Mouse (Mus musculus): ENCODE results near the gene Men1. TPM values are rescaled to one million over a fixed set of nuclear protein-coding genes. Genes with fewer than 3 reads are reported as not detected.
"Not testable (repeated sequence)": the region's sequence is repeated elsewhere in the genome, so short reads cannot be mapped to it uniquely, and the experiment has no call there.

The Men1 gene
- 10 to 100 TPM; 64.7 to 72.5 TPM for total RNA-seq (2021)
- long read RNA-seq, experiment 1, transcript Men1-203 (10 exons, 2,639 nt) = minor isoform, 22 of 124 reads
- long read RNA-seq, experiment 1, transcript Men1-201 (9 exons, 2,975 nt) = major isoform, 71 of 124 reads
- long read RNA-seq, experiment 1, transcript Men1-206 (10 exons, 2,652 nt) = minor isoform, 15 of 124 reads
- long read RNA-seq, experiment 1, partial matches to known transcripts = 7 of 124 reads
- long read RNA-seq, experiment 1, other reads (novel, unspliced or antisense) = 7 of 124 reads
- long read RNA-seq, experiment 2, transcript Men1-201 (9 exons, 2,975 nt) = major isoform, 46 of 80 reads
- long read RNA-seq, experiment 2, transcript Men1-203 (10 exons, 2,639 nt) = minor isoform, 21 of 80 reads
- long read RNA-seq, experiment 2, partial matches to known transcripts = 7 of 80 reads
- long read RNA-seq, experiment 2, other reads (novel, unspliced or antisense) = 3 of 80 reads

GRCm38 (mm10) chr19:6334673-6335457, at the start of gene Men1:
Gene Men1, plus strand, starts transcription at chr19:6334979.
- TF ChIP-seq CTCF (IDR thresholded peaks at IDR 0.05) = peak; percentile 55
- intact Hi-C loops (cut with DNase I) = loop anchor here (5.0 to 10.0 kb wide), 2 partner anchors 193 to 250 kb away; partner anchors contain the start of genes Arl2, Batf2, Cdca5 and Gm28374
- Histone ChIP-seq H3K27ac (peak within 1 kb of the TSS; percentile 96), H3K4me3 (peak within 1 kb of the TSS; percentile 68)
- peak; percentile 95 for DNase-seq (ENCODE audit: extremely low spot score in 1 of 2, low spot score in 2 of 2)

DNA sequence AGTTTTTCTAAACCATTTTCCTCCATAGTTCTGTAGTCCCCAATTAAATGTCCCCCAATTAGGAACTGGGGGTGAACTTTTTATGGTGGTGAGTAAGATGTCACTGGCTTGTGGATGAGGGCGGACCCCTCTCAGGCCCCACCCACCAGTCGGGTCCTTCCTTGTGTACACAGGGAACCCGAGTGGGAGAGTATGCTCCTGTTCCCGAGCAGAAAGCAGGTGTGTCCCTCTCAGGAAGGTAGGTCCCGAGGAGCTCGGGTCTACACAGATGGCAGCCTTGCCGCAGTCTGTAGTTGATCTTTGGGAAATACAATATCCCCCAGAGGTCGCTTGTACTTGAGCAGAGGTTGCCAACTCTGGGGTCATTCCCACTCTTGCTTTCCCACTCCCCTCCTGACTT, 49.6 kb upstream of the Men1 start:
- Histone ChIP-seq H3K4me3 (no peak overlapping the region), H3K27ac (no peak overlapping the region; the same call in 1 of the 2 replicates)
- no peak for TF ChIP-seq CTCF (IDR thresholded peaks at IDR 0.05)
- no peak for DNase-seq (ENCODE audit: extremely low spot score in 1 of 2, low spot score in 2 of 2)
- intact Hi-C loops (cut with DNase I) = no loop called here

DNA sequence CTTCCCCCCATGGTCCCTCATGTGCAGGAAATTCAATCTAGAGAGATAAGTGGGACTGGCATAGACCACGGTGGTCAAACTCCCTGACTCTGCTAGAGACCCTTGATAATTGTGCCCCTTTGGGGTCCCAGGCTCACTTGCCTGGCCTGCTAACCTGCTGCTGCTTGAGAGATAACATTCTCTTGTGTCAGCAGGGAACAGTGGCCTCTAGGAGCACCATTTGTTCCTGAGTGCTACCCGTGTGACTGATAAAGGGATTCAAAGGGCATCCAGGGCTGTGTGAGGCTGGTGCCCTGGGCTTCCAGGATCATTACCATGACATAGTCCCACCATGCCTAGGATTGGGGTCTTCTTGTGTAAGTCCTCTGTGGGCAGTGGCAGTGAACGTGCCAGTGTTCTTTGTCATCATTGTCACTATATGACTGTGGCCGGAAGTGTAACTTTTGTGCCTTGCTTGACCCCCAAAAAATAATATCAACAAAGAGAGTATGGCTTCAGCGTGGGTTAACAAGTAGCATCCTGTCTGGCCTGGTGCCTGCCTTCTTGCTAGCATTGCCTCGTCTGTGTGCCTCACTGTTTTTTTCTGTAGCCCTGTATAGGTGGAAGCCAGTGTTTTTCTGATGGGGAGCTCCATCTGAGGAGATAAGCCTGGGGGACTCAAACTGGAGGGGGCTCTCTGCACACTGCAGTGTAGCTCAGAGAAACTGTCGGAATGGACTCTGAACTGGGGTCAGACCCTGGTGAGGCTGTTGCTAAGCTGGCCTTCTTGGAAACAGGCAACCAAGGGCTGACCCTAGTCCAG, 48.9 kb upstream of the Men1 start:
- H3K27ac ChIP-seq = peak overlapping the region; percentile 53
- intact Hi-C loops (cut with DNase I) = no loop called here
- no peak for DNase-seq (ENCODE audit: extremely low spot score in 1 of 2, low spot score in 2 of 2)
- no peak for TF ChIP-seq CTCF (IDR thresholded peaks at IDR 0.05)
- H3K4me3 ChIP-seq = no peak overlapping the region

- intact Hi-C loops (cut with DNase I) = no loop called here
- no peak for DNase-seq (ENCODE audit: extremely low spot score in 1 of 2, low spot score in 2 of 2)
- Histone ChIP-seq H3K4me3 (no peak overlapping the region), H3K27ac (peak overlapping the region; percentile 53)
- TF ChIP-seq CTCF (IDR thresholded peaks at IDR 0.05) = no peak
These were observed 48.1 kb upstream of the Men1 start for GRCm38 (mm10) chr19:6286434-6287401.

GRCm38 (mm10) chr19:6288236-6288894, 46.4 kb upstream of the Men1 start:
- intact Hi-C loops (cut with DNase I) = no loop called here
- peak overlapping the region; percentile 13; the same call in 1 of the 2 replicates for H3K27ac ChIP-seq
- no peak overlapping the region for H3K4me3 ChIP-seq
- no peak for DNase-seq (ENCODE audit: extremely low spot score in 1 of 2, low spot score in 2 of 2)
- TF ChIP-seq CTCF (IDR thresholded peaks at IDR 0.05) = no peak; the same call in 1 of the 2 replicates

- intact Hi-C loops (cut with DNase I) = no loop called here
- TF ChIP-seq CTCF (IDR thresholded peaks at IDR 0.05) = no peak; the same call in 1 of the 2 replicates
- H3K27ac ChIP-seq = no peak overlapping the region
- no peak for DNase-seq (ENCODE audit: extremely low spot score in 1 of 2, low spot score in 2 of 2)
- H3K4me3 ChIP-seq = no peak overlapping the region
These were observed 45.0 kb upstream of the Men1 start for GRCm38 (mm10) chr19:6289696-6290238.

DNA sequence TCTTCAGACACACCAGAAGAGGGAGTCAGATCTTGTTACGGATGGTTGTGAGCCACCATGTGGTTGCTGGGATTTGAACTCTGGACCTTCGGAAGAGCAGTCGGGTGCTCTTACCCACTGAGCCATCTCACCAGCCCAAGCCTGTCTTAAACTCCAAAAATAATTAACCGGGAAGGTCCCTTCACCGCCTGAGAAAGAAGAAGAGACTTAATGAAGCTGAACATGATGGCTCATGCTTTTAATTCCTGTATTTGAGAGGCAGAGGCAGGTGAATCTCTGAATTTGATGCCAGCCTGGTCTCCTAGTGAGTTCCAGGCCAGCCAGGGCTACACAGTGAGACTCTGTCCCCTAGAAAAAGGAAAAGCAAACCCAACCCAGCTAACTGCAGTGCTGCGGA, 44.1 kb upstream of the Men1 start:
- DNase-seq (ENCODE audit: extremely low spot score in 1 of 2, low spot score in 2 of 2); H3K4me3 ChIP-seq; H3K27ac ChIP-seq; intact Hi-C loops (cut with DNase I): not testable (repeated sequence)

GRCm38 (mm10) chr19:6291117-6291781, 43.5 kb upstream of the Men1 start:
- Histone ChIP-seq H3K4me3 (no peak overlapping the region), H3K27ac (peak overlapping the region; percentile 24; the same call in 1 of the 2 replicates)
- no peak for DNase-seq (ENCODE audit: extremely low spot score in 1 of 2, low spot score in 2 of 2)
- intact Hi-C loops (cut with DNase I) = no loop called here
- TF ChIP-seq CTCF (IDR thresholded peaks at IDR 0.05) = no peak

- no peak for DNase-seq (ENCODE audit: extremely low spot score in 1 of 2, low spot score in 2 of 2)
- no peak overlapping the region for H3K27ac ChIP-seq
- no peak overlapping the region for H3K4me3 ChIP-seq
- no peak for TF ChIP-seq CTCF (IDR thresholded peaks at IDR 0.05)
- intact Hi-C loops (cut with DNase I) = no loop called here
These were observed 42.5 kb upstream of the Men1 start for GRCm38 (mm10) chr19:6292262-6292661.

Measured in left cerebral cortex, adult 2 months (tissue).